8 mouse cellular contexts compared by ENCODE assay signal in the genomic region with DNA sequence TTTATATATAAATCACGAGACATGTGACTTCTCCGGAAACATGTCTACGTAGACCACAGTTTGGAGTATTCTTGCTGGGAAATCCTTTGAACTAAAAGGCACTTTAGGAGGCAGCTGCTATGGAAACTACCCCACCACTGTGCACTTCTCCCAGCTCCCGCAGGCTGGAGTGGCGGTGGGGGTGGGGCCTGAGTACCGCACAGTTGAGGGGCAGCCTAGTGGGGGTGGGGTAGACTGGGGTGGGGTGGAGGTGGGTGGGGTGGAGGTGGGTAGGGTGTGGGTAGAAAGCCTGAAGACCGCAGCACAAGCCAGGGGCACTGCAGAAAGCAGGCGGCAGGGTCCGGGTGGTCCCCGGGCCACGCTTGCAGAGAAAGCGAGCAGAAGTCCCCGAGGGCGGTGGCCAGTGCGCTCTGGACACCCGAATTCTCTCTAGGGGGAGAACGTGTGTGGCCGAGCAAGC. TPM values are rescaled to one million over a fixed set of nuclear protein-coding genes. Genes with fewer than 3 reads are reported as not detected.
A peak's percentile ranks its signal among the peaks of the same experiment; 100 is the strongest.
DNase-seq lines count a peak whose midpoint lies in the region; ATAC-seq lines count a peak whose summit lies in the region.

A gene (plus strand): TSS at position 322 of the 460 bp plus-strand sequence.

- peak; percentile 47 for DNase-seq in embryo, embryonic 10 days (ENCODE audit: low spot score)
- DNase-seq in embryo, embryonic 9.5 days (ENCODE audit: extremely low spot score): no peak
- DNase-seq in embryonic facial prominence, embryonic 14.5 days (ENCODE audit: low spot score): peak; percentile 58
- DNase-seq in heart, embryonic 10.5 days (ENCODE audit: low spot score): peak; percentile 90
- DNase-seq in liver: peak; percentile 57
- DNase-seq in ovary, postnatal 36 days (ENCODE audit: low spot score): no peak

- H3K36me3 ChIP-seq in embryonic facial prominence, embryonic 14.5 days (ENCODE audit: control insufficient read depth, insufficient read depth, low read length): no peaks in the 10 kb centered on the region
- H3K36me3 ChIP-seq in heart, embryonic 10.5 days: no peaks in the 10 kb centered on the region
- no peaks in the 10 kb centered on the region for H3K36me3 ChIP-seq in kidney, embryonic 15.5 days
- no peaks in the 10 kb centered on the region for H3K36me3 ChIP-seq in neural tube, embryonic 12.5 days

- H3K4me1 ChIP-seq in embryonic facial prominence, embryonic 14.5 days (ENCODE audit: control insufficient read depth, insufficient read depth, low read length): 0 out of 2 replicates have a peak, but pooled peaks cover 4% of the 10 kb centered on the region
- peaks cover 50% of the 10 kb centered on the region for H3K4me1 ChIP-seq in heart, embryonic 10.5 days
- peaks cover 26% of the 10 kb centered on the region for H3K4me1 ChIP-seq in kidney, embryonic 15.5 days
- H3K4me1 ChIP-seq in neural tube, embryonic 12.5 days: peaks cover 27% of the 10 kb centered on the region

- H3K4me2 ChIP-seq in embryonic facial prominence, embryonic 14.5 days (ENCODE audit: low read depth, low read length): peak within 1 kb of the TSS; percentile 100
- H3K4me2 ChIP-seq in kidney, embryonic 15.5 days: peak within 1 kb of the TSS; percentile 99
- peak within 1 kb of the TSS; percentile 93 for H3K4me2 ChIP-seq in neural tube, embryonic 12.5 days (replicated peaks)

- peak; percentile 72 for ATAC-seq in embryonic facial prominence, embryonic 14.5 days (ENCODE audit: low read depth)
- ATAC-seq in kidney, embryonic 15.5 days (replicated peaks; ENCODE audit: low FRiP score): peak; percentile 72
- peak; percentile 85 for ATAC-seq in neural tube, embryonic 12.5 days (ENCODE audit: low FRiP score, low read depth)

- H3K4me3 ChIP-seq in embryonic facial prominence, embryonic 14.5 days (ENCODE audit: low read depth, low read length): peak within 1 kb of the TSS; percentile 78
- H3K4me3 ChIP-seq in heart, embryonic 10.5 days: peak within 1 kb of the TSS; percentile 97
- peak within 1 kb of the TSS; percentile 83 for H3K4me3 ChIP-seq in kidney, embryonic 15.5 days (replicated peaks)
- peak within 1 kb of the TSS; percentile 86 for H3K4me3 ChIP-seq in neural tube, embryonic 12.5 days

- under 1% methylated on average over 12 of the region's 18 CpGs for WGBS in embryonic facial prominence, embryonic 14.5 days
- WGBS in heart, embryonic 10.5 days: under 1% methylated on average over 18 of the region's 18 CpGs
- under 1% methylated on average over 18 of the region's 18 CpGs for WGBS in kidney, embryonic 15.5 days
- under 1% methylated on average over 18 of the region's 18 CpGs for WGBS in neural tube, embryonic 12.5 days

- H3K9me3 ChIP-seq in embryonic facial prominence, embryonic 14.5 days (ENCODE audit: control insufficient read depth, low read length): no peaks in the 10 kb centered on the region
- H3K9me3 ChIP-seq in heart, embryonic 10.5 days: no peaks in the 10 kb centered on the region
- H3K9me3 ChIP-seq in kidney, embryonic 15.5 days (replicated peaks): no peaks in the 10 kb centered on the region
- H3K9me3 ChIP-seq in neural tube, embryonic 12.5 days: no peaks in the 10 kb centered on the region

- peak within 1 kb of the TSS; percentile 79 for H3K27ac ChIP-seq in embryonic facial prominence, embryonic 14.5 days (replicated peaks; ENCODE audit: low read depth, low read length)
- peak within 1 kb of the TSS; percentile 99 for H3K27ac ChIP-seq in heart, embryonic 10.5 days
- H3K27ac ChIP-seq in kidney, embryonic 15.5 days: peak within 1 kb of the TSS; percentile 89
- peak within 1 kb of the TSS; percentile 94 for H3K27ac ChIP-seq in neural tube, embryonic 12.5 days

- peaks cover 7% of the 10 kb centered on the region; the same call in 1 of the 2 replicates for H3K27me3 ChIP-seq in embryonic facial prominence, embryonic 14.5 days (replicated peaks; ENCODE audit: control insufficient read depth, insufficient read depth, low read length)
- H3K27me3 ChIP-seq in heart, embryonic 10.5 days (ENCODE audit: insufficient read depth, poor library complexity, severe bottlenecking): no peaks in the 10 kb centered on the region
- H3K27me3 ChIP-seq in kidney, embryonic 15.5 days: no peaks in the 10 kb centered on the region
- no peaks in the 10 kb centered on the region for H3K27me3 ChIP-seq in neural tube, embryonic 12.5 days (replicated peaks)

- peak within 1 kb of the TSS; percentile 77 for H3K9ac ChIP-seq in embryonic facial prominence, embryonic 14.5 days (ENCODE audit: low read depth, low read length)
- H3K9ac ChIP-seq in kidney, embryonic 15.5 days: peak within 1 kb of the TSS; percentile 78
- H3K9ac ChIP-seq in neural tube, embryonic 12.5 days: peak within 1 kb of the TSS; percentile 95

RNA-seq across cellular contexts. Expression of the gene that starts here (rescaled TPM):
- polyA plus RNA-seq in embryonic facial prominence, embryonic 14.5 days (2014; fragmentation: Nextera tagmentation; extraction: Ambion mirVana): 18.3 and 21.8 TPM in 2 replicates
- polyA plus RNA-seq in heart, embryonic 10.5 days (2016; fragmentation: Nextera tagmentation; extraction: Ambion mirVana): 39.2 and 56.0 TPM in 2 replicates
- 17.6 and 21.1 TPM in 2 replicates for polyA plus RNA-seq in kidney, embryonic 15.5 days (2015; fragmentation: Nextera tagmentation; extraction: Ambion mirVana)
- 41.0 and 42.8 TPM in 2 replicates for polyA plus RNA-seq in neural tube, embryonic 12.5 days (2016; fragmentation: Nextera tagmentation; extraction: Ambion mirVana)

Comparison
In these comparisons a context has a peak if more than half of its experiments do, and no peak if none do; other contexts are left out.
1. DNase-seq: peak in embryo, embryonic 10 days (single experiment), embryonic facial prominence, embryonic 14.5 days (single experiment), heart, embryonic 10.5 days (single experiment) and liver (single experiment); none in embryo, embryonic 9.5 days (single experiment) and ovary, postnatal 36 days (single experiment).
2. Peak in every context shown above with its lines, with median percentiles within 50 percentile points of each other: ATAC-seq, H3K27ac ChIP-seq, H3K4me2 ChIP-seq, H3K4me3 ChIP-seq and H3K9ac ChIP-seq.